Comparison of ENCODE assay signal across 8 mouse cellular contexts in the genomic region with DNA sequence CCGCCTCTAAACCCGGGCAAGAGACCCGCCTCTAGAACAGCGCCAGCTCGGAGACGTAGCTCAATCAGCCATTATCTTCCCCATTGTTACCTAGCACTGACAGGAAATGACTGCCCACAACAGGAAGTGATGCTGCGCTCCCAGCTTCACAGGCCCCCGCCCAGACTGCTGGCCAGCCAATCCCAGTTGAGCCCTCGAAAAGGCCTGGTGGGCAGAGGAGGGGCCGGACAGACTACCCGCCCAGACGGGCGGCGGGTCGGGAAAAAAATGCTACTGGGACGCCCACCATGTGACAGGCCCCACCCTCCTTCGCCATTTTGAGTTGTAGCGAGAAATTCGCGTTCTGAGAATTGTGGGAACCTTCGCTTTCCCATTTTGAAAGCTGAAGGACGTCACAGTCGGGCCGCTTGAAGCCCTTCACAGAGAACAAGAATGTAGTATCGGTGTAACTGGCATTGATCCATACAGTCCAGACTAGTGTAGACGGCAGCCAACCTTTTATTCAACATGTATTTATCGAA. TPM values are rescaled to one million over a fixed set of nuclear protein-coding genes. Genes with fewer than 3 reads are reported as not detected.
DNase-seq lines count a peak whose midpoint lies in the region; ATAC-seq and TF ChIP-seq lines count a peak whose summit lies in the region.

Gene Rlim, minus strand, starts transcription at position 116 of the 521 bp plus-strand sequence.

- DNase-seq in CD8-positive naive resting alpha-beta T cell, adult 2 months (ENCODE audit: low read depth in 2 of 2, low spot score in 2 of 2), result peak; percentile 86 to 90
- DNase-seq in c-Kit-positive CD71-negative TER-119-negative erythroid progenitor cells, embryonic 14.5 days (ENCODE audit: low read depth), result peak; percentile 64
- peak; percentile 87 for DNase-seq in forebrain, embryonic 10.5 days (ENCODE audit: extremely low spot score, low spot score)
- peak; percentile 92 to 98 for DNase-seq in kidney, postnatal 25 days
- peak; percentile 85 to 88 (median 87) for DNase-seq in liver, embryonic 14.5 days (ENCODE audit: low read depth in 3 of 3, low spot score in 3 of 3)
- DNase-seq in neural tube, embryonic 11.5 days (ENCODE audit: low spot score), result peak; percentile 90
- DNase-seq in stomach, postnatal 0 days (ENCODE audit: low spot score), result peak; percentile 93

- no peaks in the 10 kb centered on the region for H3K4me1 ChIP-seq in forebrain, embryonic 10.5 days
- peaks cover 2% of the 10 kb centered on the region; the same call in 1 of the 2 replicates for H3K4me1 ChIP-seq in heart, embryonic 15.5 days (replicated peaks)
- peaks cover 0 to 5% of the 10 kb centered on the region in 2 experiments; a peak in 2 of 4 replicates for H3K4me1 ChIP-seq in liver, embryonic 14.5 days (replicated peaks; ENCODE audit: control insufficient read depth in 2 of 2, insufficient read depth in 2 of 2, low read length in 1 of 2)
- H3K4me1 ChIP-seq in neural tube, embryonic 11.5 days (ENCODE audit: control insufficient read depth, insufficient read depth, low read length), result no peaks in the 10 kb centered on the region
- no peaks in the 10 kb centered on the region for H3K4me1 ChIP-seq in stomach, postnatal 0 days (replicated peaks; ENCODE audit: control insufficient read depth, insufficient read depth)

- peak; percentile 99 for ATAC-seq in heart, embryonic 15.5 days (replicated peaks; ENCODE audit: insufficient number of reproducible peaks, insufficient read depth, low FRiP score, low read depth)
- ATAC-seq in liver, embryonic 14.5 days (ENCODE audit: insufficient read depth), result peak; percentile 100
- ATAC-seq in neural tube, embryonic 11.5 days (ENCODE audit: insufficient read depth, low FRiP score, low TSS enrichment), result peak; percentile 99
- ATAC-seq in stomach, postnatal 0 days (ENCODE audit: low FRiP score, low TSS enrichment), result peak; percentile 99

- H3K4me2 ChIP-seq in heart, embryonic 15.5 days, result peak within 1 kb of the TSS; percentile 58
- peak within 1 kb of the TSS; percentile 69 for H3K4me2 ChIP-seq in liver, embryonic 14.5 days (ENCODE audit: low read depth)
- peak within 1 kb of the TSS; percentile 41 for H3K4me2 ChIP-seq in neural tube, embryonic 11.5 days (ENCODE audit: low read depth)
- peak within 1 kb of the TSS; percentile 48 for H3K4me2 ChIP-seq in stomach, postnatal 0 days (replicated peaks; ENCODE audit: low read depth)

- H3K36me3 ChIP-seq in forebrain, embryonic 10.5 days (replicated peaks), result peaks cover 27% of the 10 kb centered on the region
- H3K36me3 ChIP-seq in heart, embryonic 15.5 days, result 0 out of 2 replicates have a peak, but pooled peaks cover 2% of the 10 kb centered on the region
- peaks cover 3% of the 10 kb centered on the region; the same call in 1 of the 2 replicates for H3K36me3 ChIP-seq in liver, embryonic 14.5 days (replicated peaks; ENCODE audit: control insufficient read depth, insufficient read depth, low read depth)
- H3K36me3 ChIP-seq in neural tube, embryonic 11.5 days (ENCODE audit: control insufficient read depth, insufficient read depth, low read length), result no peaks in the 10 kb centered on the region
- no peaks in the 10 kb centered on the region for H3K36me3 ChIP-seq in stomach, postnatal 0 days (ENCODE audit: control insufficient read depth, insufficient read depth, low read length)

- TF ChIP-seq CTCF in liver, embryonic 14.5 days (IDR thresholded peaks at IDR 0.05; ENCODE audit: low read depth), result no peak
- TF ChIP-seq CTCF in stomach, postnatal 0 days (IDR thresholded peaks at IDR 0.05; ENCODE audit: low read depth), result no peak

- peak within 1 kb of the TSS; percentile 92 for H3K27ac ChIP-seq in forebrain, embryonic 10.5 days
- peak within 1 kb of the TSS; percentile 95 for H3K27ac ChIP-seq in heart, embryonic 15.5 days
- H3K27ac ChIP-seq in liver, embryonic 14.5 days, result peak within 1 kb of the TSS; percentile 67
- peak within 1 kb of the TSS; percentile 84 for H3K27ac ChIP-seq in neural tube, embryonic 11.5 days (ENCODE audit: low read depth, low read length)
- peak within 1 kb of the TSS; percentile 97 for H3K27ac ChIP-seq in stomach, postnatal 0 days (replicated peaks)

- no peaks in the 10 kb centered on the region for H3K9me3 ChIP-seq in forebrain, embryonic 10.5 days
- no peaks in the 10 kb centered on the region for H3K9me3 ChIP-seq in heart, embryonic 15.5 days (replicated peaks)
- H3K9me3 ChIP-seq in liver, embryonic 14.5 days (ENCODE audit: control insufficient read depth, low read length), result no peaks in the 10 kb centered on the region
- H3K9me3 ChIP-seq in neural tube, embryonic 11.5 days (ENCODE audit: control insufficient read depth, low read length), result no peaks in the 10 kb centered on the region
- no peaks in the 10 kb centered on the region for H3K9me3 ChIP-seq in stomach, postnatal 0 days (ENCODE audit: control insufficient read depth, low read length)

- peaks cover 76% of the 10 kb centered on the region for H3K27me3 ChIP-seq in forebrain, embryonic 10.5 days (ENCODE audit: poor library complexity, severe bottlenecking)
- H3K27me3 ChIP-seq in heart, embryonic 15.5 days, result peaks cover under 1% of the 10 kb centered on the region; the same call in 1 of the 2 replicates
- no peaks in the 10 kb centered on the region for H3K27me3 ChIP-seq in liver, embryonic 14.5 days (ENCODE audit: control insufficient read depth, insufficient read depth, low read length)
- no peaks in the 10 kb centered on the region for H3K27me3 ChIP-seq in neural tube, embryonic 11.5 days (ENCODE audit: control insufficient read depth, insufficient read depth, low read length)
- H3K27me3 ChIP-seq in stomach, postnatal 0 days (ENCODE audit: control insufficient read depth, insufficient read depth, low read length), result no peaks in the 10 kb centered on the region

- 24% methylated on average over 27 of the region's 27 CpGs for WGBS in forebrain, embryonic 10.5 days
- 16% methylated on average over 27 of the region's 27 CpGs for WGBS in heart, embryonic 15.5 days
- WGBS in liver, embryonic 14.5 days (ENCODE audit: insufficient replicate concordance), result 15% methylated on average over 27 of the region's 27 CpGs
- WGBS in neural tube, embryonic 11.5 days, result 19% methylated on average over 27 of the region's 27 CpGs
- WGBS in stomach, postnatal 0 days, result 12% methylated on average over 27 of the region's 27 CpGs

- H3K9ac ChIP-seq in heart, embryonic 15.5 days, result peak within 1 kb of the TSS; percentile 72
- H3K9ac ChIP-seq in liver, embryonic 14.5 days (replicated peaks), result peak within 1 kb of the TSS; percentile 71
- H3K9ac ChIP-seq in neural tube, embryonic 11.5 days (ENCODE audit: low read length), result peak within 1 kb of the TSS; percentile 90
- H3K9ac ChIP-seq in stomach, postnatal 0 days (ENCODE audit: low read length), result peak within 1 kb of the TSS; percentile 90

- peak within 1 kb of the TSS; percentile 76 for H3K4me3 ChIP-seq in forebrain, embryonic 10.5 days
- H3K4me3 ChIP-seq in heart, embryonic 15.5 days, result peak within 1 kb of the TSS; percentile 68
- peak within 1 kb of the TSS; percentile 69 to 70 for H3K4me3 ChIP-seq in liver, embryonic 14.5 days (ENCODE audit: insufficient read depth in 1 of 2, low read depth in 2 of 2, low read length in 2 of 2)
- peak within 1 kb of the TSS; percentile 74 for H3K4me3 ChIP-seq in neural tube, embryonic 11.5 days (ENCODE audit: low read depth, low read length)
- peak within 1 kb of the TSS; percentile 71 for H3K4me3 ChIP-seq in stomach, postnatal 0 days (ENCODE audit: low read depth, low read length)

- no peak for TF ChIP-seq EP300 in liver, embryonic 14.5 days (IDR thresholded peaks at IDR 0.05; ENCODE audit: low read depth)
- TF ChIP-seq EP300 in stomach, postnatal 0 days (optimal IDR thresholded peaks at IDR 0.05), result no peak

RNA-seq across cellular contexts. Expression of gene Rlim, which starts in this region (rescaled TPM):
- polyA plus RNA-seq in forebrain, embryonic 10.5 days (2016; fragmentation: Nextera tagmentation; extraction: Ambion mirVana), result 39.3 and 39.4 TPM in 2 replicates
- 18.9 and 22.2 TPM in 2 replicates for polyA plus RNA-seq in heart, embryonic 15.5 days (2015; fragmentation: Nextera tagmentation; extraction: Ambion mirVana)
- polyA plus RNA-seq in liver, embryonic 14.5 days (2012; rRNA removed), result 4.3 and 6.3 TPM in 2 replicates
- polyA plus RNA-seq in liver, embryonic 14.5 days (2014; fragmentation: Nextera tagmentation; extraction: Ambion mirVana), result 9.0 and 9.1 TPM in 2 replicates
- 45.9 and 46.4 TPM in 2 replicates for polyA plus RNA-seq in neural tube, embryonic 11.5 days (2014; fragmentation: Nextera tagmentation; extraction: Ambion mirVana)
- polyA plus RNA-seq in stomach, postnatal 0 days (2015; fragmentation: Nextera tagmentation; extraction: Ambion mirVana), result 11.6 and 12.4 TPM in 2 replicates

Comparison
In these comparisons a context has a peak if more than half of its experiments do, and no peak if none do; other contexts are left out.
1. Peak in every context shown above with its lines: DNase-seq, ATAC-seq, H3K4me3 ChIP-seq and H3K27ac ChIP-seq.